Mouse (Mus musculus): ENCODE measurements around the gene Swt1.

Swt1 gene

GRCm38 (mm10) chr1:151368444-151368843 is 59.8 kb downstream of the Swt1 start:
- in situ Hi-C loops (cut with MboI; ENCODE audit: unreplicated experiment in 2 of 2): no loop called here

GRCm38 (mm10) chr1:151367721-151368324 is 60.4 kb downstream of the Swt1 start:
- in situ Hi-C loops (cut with MboI; ENCODE audit: unreplicated experiment in 2 of 2): no loop called here

GRCm38 (mm10) chr1:151366944-151367605 is 61.2 kb downstream of the Swt1 start:
- in situ Hi-C loops (cut with MboI; ENCODE audit: unreplicated experiment in 2 of 2): no loop called here

- in situ Hi-C loops (cut with MboI; ENCODE audit: unreplicated experiment in 2 of 2): loop anchor here (10.0 kb wide), 4 partner anchors 65 to 935 kb away; partner anchors contain the start of genes Swt1 (in 1 of the 2) and Trmt1l (in 1 of the 2)
These were observed 68.9 kb downstream of the Swt1 start for GRCm38 (mm10) chr1:151359374-151359773.

- in situ Hi-C loops (cut with MboI; ENCODE audit: unreplicated experiment in 2 of 2): loop anchor here (10.0 kb wide), 4 partner anchors 69 to 931 kb away; partner anchors contain the start of genes Swt1 (in 1 of the 2) and Trmt1l (in 1 of the 2)
These were observed 72.3 kb downstream of the Swt1 start for GRCm38 (mm10) chr1:151355994-151356393.

GRCm38 (mm10) chr1:151352911-151353310 is 75.3 kb downstream of the Swt1 start:
- in situ Hi-C loops (cut with MboI; ENCODE audit: unreplicated experiment in 2 of 2): loop anchor here (5.0 to 10.0 kb wide), 5 partner anchors 72 to 928 kb away; partner anchors contain the start of genes Swt1 (in 1 of the 2) and Trmt1l (in 1 of the 2)

GRCm38 (mm10) chr1:151348293-151348692 is 80.0 kb downstream of the Swt1 start:
- in situ Hi-C loops (cut with MboI; ENCODE audit: unreplicated experiment in 2 of 2): loop anchor here in 1 of 2 experiments (10.0 kb wide), 1 partner anchor 367 kb away; no protein-coding TSS in a partner anchor

GRCm38 (mm10) chr1:151346681-151347127 is 81.6 kb downstream of the Swt1 start:
- in situ Hi-C loops (cut with MboI; ENCODE audit: unreplicated experiment in 2 of 2): loop anchor here in 1 of 2 experiments (10.0 kb wide), 1 partner anchor 368 kb away; no protein-coding TSS in a partner anchor

- in situ Hi-C loops (cut with MboI; ENCODE audit: unreplicated experiment in 2 of 2): loop anchor here in 1 of 2 experiments (10.0 kb wide), 1 partner anchor 369 kb away; no protein-coding TSS in a partner anchor
These were observed 82.4 kb downstream of the Swt1 start for GRCm38 (mm10) chr1:151345863-151346195.

- in situ Hi-C loops (cut with MboI; ENCODE audit: unreplicated experiment in 2 of 2): loop anchor here in 1 of 2 experiments (10.0 kb wide), 1 partner anchor 370 kb away; no protein-coding TSS in a partner anchor
These were observed 83.0 kb downstream of the Swt1 start for GRCm38 (mm10) chr1:151345109-151345862.

- in situ Hi-C loops (cut with MboI; ENCODE audit: unreplicated experiment in 2 of 2): loop anchor here (5.0 to 10.0 kb wide), 2 partner anchors 370 to 952 kb away; partner anchors contain the start of genes Odr4 (in 1 of the 2) and Tpr (in 1 of the 2)
These were observed 83.8 kb downstream of the Swt1 start, which contains the start of gene Ivns1abp for GRCm38 (mm10) chr1:151344283-151345108. Gene Ivns1abp, plus strand, starts transcription at chr1:151344477.

GRCm38 (mm10) chr1:151343571-151344282 is 84.5 kb downstream of the Swt1 start:
- in situ Hi-C loops (cut with MboI; ENCODE audit: unreplicated experiment in 2 of 2): loop anchor here (5.0 to 10.0 kb wide), 2 partner anchors 371 to 951 kb away; partner anchors contain the start of genes Odr4 (in 1 of the 2) and Tpr (in 1 of the 2)

GRCm38 (mm10) chr1:151342968-151343367 is 85.3 kb downstream of the Swt1 start:
- in situ Hi-C loops (cut with MboI; ENCODE audit: unreplicated experiment in 2 of 2): loop anchor here (5.0 to 10.0 kb wide), 2 partner anchors 372 to 951 kb away; partner anchors contain the start of genes Odr4 (in 1 of the 2) and Tpr (in 1 of the 2)

- in situ Hi-C loops (cut with MboI; ENCODE audit: unreplicated experiment in 2 of 2): loop anchor here (5.0 to 10.0 kb wide), 2 partner anchors 372 to 950 kb away; partner anchors contain the start of genes Odr4 (in 1 of the 2) and Tpr (in 1 of the 2)
These were observed 85.9 kb downstream of the Swt1 start for GRCm38 (mm10) chr1:151342311-151342710.

GRCm38 (mm10) chr1:151341321-151342044 is 86.8 kb downstream of the Swt1 start:
- in situ Hi-C loops (cut with MboI; ENCODE audit: unreplicated experiment in 2 of 2): loop anchor here (5.0 to 10.0 kb wide), 2 partner anchors 373 to 949 kb away; partner anchors contain the start of genes Odr4 (in 1 of the 2) and Tpr (in 1 of the 2)

- in situ Hi-C loops (cut with MboI; ENCODE audit: unreplicated experiment in 2 of 2): no loop called here
These were observed 89.3 kb downstream of the Swt1 start for GRCm38 (mm10) chr1:151338941-151339340.

- in situ Hi-C loops (cut with MboI; ENCODE audit: unreplicated experiment in 2 of 2): no loop called here
These were observed 90.0 kb downstream of the Swt1 start for GRCm38 (mm10) chr1:151338234-151338633.

GRCm38 (mm10) chr1:151332819-151333218 is 95.4 kb downstream of the Swt1 start:
- in situ Hi-C loops (cut with MboI; ENCODE audit: unreplicated experiment in 2 of 2): no loop called here

Data from v-Abl transformed pro-B cells (cell line).